Mouse (Mus musculus) left cerebral cortex, adult 11 months (tissue): ENCODE measurements around the gene Fam240a.

ENCODE experiments used
- DNase-seq: peaks from one replicate; pipeline ENCODE4 v3.0.0; 2022; ENCODE audit warnings: low spot score

Fam240a gene

DNA sequence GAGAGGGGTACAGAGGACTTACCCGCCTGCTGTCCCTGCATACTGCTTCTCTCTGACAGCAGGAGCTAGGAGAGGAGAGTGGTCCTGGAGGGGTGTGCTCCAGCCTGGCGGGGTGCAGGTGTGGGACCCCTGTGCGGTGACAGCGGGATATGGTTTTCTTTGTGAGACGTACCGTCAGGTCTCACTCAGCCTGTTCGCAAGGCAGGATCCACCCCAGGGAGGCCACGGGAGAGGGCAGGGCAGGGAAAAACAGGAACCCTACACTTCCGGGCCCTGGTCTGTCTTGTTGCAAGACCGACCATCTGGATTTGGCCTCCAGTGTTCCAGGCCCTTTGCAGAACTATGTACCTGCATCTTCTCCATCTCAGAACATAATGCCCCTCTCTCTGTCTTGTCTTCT lies 23.2 kb downstream of the Fam240a start:
- DNase-seq = no peak

GRCm38 (mm10) chr9:110892552-110892951 lies 24.1 kb downstream of the Fam240a start:
- DNase-seq = no peak

GRCm38 (mm10) chr9:110891077-110891828 lies 25.4 kb downstream of the Fam240a start:
- no peak for DNase-seq

DNA sequence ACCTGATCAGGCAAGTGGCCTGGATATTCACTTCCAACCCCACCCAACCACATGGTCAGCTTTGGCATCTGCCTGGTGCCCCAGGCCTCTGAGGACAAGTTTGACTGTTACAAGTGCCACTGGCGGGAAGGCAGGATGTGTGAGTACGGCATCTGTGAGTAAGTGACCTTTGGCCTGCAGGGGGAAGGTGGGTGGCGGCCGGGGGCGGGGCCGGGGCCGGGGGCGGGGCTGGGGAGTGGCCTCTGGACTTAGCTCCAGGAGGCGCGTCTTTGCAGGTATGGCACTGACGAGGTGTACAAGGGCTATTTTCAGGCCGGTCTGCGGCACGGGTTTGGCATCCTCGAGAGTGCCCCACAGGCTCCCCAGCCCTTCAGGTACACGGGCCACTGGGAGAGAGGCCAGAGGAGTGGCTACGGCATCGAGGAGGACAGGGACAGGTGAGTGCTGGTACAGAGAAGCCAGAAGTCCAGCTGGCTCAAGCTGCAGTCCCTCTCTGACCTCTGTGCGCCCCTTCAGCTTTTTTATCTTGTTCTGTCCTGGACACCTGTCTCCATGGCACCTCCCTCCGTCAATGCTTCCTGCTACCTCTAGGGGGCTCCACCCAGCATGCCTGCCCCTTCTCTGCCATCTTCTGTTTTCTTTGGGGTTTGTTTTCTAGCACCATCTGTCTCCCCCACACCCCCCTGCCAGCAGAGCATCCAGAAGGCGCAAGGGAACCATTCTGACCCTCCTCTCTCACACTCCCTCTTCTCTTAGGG lies 26.5 kb downstream of the Fam240a start:
- DNase-seq = no peak

DNA sequence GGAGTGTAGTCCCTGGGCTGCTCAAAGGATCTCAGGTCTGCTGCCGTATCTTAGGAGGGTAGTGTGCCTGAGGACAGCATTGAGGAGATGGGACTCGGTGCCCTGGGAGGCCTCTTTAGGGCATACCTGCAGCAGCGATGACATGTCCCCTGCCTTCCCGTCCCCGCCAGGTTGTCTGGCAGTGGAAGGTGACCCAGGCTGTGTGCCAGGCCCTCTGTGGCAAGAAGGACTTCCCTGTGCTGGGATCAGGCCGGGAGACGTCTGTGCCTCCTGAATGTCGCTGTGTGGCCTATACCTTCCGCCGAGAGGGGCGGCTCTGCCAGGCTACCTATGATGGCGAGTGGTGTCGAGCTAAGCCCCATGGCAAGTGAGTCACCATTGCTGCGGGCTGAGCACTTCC lies 27.7 kb downstream of the Fam240a start:
- no peak for DNase-seq

- no peak for DNase-seq
These were observed 29.0 kb downstream of the Fam240a start for GRCm38 (mm10) chr9:110887388-110888303.

- no peak for DNase-seq
These were observed 34.7 kb downstream of the Fam240a start for GRCm38 (mm10) chr9:110881953-110882352.

DNA sequence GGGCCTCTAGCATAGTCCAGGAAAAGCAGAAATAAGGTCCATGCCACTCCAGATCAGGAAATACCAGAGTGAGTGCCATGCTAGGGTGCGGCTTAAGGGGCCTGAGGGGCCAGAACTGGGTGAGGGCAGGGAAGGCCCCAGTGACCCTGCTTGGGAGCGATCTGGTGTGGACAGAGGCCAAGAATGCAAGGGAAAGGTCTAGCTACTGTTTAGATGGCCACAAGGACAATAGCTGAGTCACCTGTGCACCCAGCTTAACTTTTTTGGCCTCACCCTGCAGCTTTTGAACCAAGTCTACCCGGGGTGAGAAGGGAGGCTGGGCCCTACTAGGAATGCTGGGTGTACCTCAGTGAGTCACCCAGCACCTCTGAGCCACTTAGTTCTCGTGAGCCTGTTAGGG lies 35.9 kb downstream of the Fam240a start:
- no peak for DNase-seq

- DNase-seq = no peak
These were observed 36.6 kb downstream of the Fam240a start, which contains the start of gene Tmie for GRCm38 (mm10) chr9:110879998-110880561. Gene Tmie (minus strand): TSS chr9:110880113.

DNA sequence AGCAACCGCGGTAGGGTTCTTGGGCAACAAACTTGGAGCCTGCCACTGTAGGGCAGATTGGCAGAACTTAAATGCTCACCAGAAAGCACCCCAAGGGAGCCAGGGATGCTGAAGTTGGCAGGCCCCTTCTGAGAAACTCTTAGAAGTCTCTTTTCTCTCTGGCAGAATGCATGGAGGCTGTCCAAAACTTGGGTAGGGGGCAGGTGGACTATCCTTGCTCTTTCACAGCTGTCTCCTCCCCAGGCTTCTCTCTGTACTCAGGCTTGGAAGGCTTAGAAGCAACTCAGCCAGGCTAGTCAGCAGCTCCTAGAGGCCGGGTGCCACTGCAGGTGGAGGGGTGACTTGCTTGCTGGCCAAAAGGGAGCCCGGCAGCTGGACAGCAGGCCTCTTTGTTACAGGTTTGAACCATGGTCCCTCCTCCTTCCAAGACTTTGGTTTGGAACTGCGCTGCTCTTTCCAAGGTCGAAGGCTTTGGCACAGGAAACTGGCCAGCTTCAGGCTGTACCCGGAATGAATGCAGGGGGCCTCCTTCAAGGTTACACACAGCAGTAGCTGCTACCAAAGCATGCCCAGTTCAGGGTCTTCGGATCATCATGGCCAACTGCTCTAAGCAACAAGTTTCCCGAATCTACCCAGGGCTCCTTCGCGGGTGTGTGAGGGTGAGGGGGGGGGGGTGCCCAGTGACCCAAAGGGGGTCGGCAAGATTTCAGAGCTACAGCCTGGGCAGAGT lies 37.3 kb downstream of the Fam240a start, which contains the start of gene Als2cl:
Gene Als2cl, plus strand, starts transcription at position 680 of the 730 bp plus-strand sequence.
- DNase-seq = no peak

DNA sequence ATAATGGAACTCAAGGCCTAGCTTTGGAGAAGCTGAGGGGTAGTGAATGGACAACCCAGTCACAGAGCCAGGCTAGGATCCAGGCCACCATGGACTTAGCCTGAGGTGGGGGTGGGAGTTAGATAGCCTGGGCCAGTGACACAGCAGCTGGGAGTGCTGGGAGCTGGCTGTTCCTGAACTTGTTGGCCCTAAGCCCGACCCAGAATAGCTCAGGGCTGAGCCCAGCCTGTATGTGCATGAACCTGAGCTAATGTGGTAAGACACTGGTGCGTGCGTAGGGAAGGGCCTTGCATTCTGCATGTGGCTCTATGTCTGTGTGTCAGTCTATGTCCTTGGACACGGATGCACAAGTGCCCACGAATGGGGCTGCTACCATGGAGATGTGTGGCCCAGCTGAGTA lies 38.8 kb downstream of the Fam240a start:
- no peak for DNase-seq

DNA sequence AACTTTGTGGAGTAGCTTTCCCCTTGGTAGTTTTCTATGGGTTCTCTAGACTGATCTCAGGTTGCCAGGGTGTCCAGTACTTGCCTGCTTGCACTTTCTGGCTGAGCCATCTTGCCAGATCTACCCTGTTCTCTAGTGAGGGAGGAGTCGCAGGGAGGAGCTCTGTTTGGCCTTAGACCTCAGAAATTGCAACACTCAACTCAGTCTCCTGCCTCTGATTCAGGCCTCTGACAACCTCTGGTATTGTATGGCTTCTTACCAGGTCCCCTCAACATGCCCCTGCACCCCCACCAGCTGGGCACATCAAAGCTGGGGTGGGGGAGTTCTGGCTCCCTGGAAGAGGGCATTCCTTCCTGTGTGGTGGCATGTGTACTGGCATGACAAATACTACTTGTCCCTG lies 39.3 kb downstream of the Fam240a start:
- DNase-seq = no peak

DNA sequence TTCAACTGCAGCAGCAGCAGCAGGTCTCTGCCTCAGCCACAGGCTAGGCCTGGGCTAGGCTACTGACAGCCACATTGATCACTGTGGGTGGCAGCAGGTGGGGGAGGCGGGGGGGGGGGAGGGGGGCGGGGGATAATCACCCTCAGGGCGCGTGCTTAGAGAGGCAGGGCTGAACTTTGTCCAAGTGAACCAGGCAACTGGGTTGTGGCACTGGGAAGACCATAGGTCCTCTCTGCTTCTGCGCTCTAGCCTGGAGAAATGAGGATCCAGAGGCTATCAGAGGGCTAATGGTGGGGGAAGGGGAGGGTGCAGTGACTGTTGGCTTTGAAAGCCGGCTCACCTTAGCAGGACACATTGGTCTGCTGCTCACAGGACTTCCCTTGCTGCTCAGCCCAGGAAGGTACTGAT lies 41.4 kb downstream of the Fam240a start:
- no peak for DNase-seq

GRCm38 (mm10) chr9:110874660-110875191 lies 41.9 kb downstream of the Fam240a start:
- DNase-seq = no peak

GRCm38 (mm10) chr9:110873681-110874659 lies 42.7 kb downstream of the Fam240a start:
- DNase-seq = no peak

- DNase-seq = no peak
These were observed 45.6 kb downstream of the Fam240a start for GRCm38 (mm10) chr9:110871030-110871429.
